Mouse (Mus musculus) left cerebral cortex, adult 8-10 months (tissue): ENCODE results near the gene Smad3. TPM values are rescaled to one million over a fixed set of nuclear protein-coding genes. Genes with fewer than 3 reads are reported as not detected.

Experiments used
- DNase-seq, 2 experiments: peaks; one replicate each; pipeline ENCODE4 v3.0.0; 2022; ENCODE audit warnings: low spot score in 2 of 2
- total RNA-seq, 4 experiments: library from RNA; stranded (reverse); gene quantifications; 2 replicates each; pipeline ENCODE4 v1.2.4; 2022

The Smad3 gene
- total RNA-seq, 4 experiments from 2014 or later = 52.3 to 57.3 (median 56.8) TPM

- no peak for DNase-seq
These were observed 91.0 kb downstream of the Smad3 start for GRCm38 (mm10) chr9:63666612-63667372.

GRCm38 (mm10) chr9:63664792-63665646 lies 92.8 kb downstream of the Smad3 start:
- DNase-seq = no peak

DNA sequence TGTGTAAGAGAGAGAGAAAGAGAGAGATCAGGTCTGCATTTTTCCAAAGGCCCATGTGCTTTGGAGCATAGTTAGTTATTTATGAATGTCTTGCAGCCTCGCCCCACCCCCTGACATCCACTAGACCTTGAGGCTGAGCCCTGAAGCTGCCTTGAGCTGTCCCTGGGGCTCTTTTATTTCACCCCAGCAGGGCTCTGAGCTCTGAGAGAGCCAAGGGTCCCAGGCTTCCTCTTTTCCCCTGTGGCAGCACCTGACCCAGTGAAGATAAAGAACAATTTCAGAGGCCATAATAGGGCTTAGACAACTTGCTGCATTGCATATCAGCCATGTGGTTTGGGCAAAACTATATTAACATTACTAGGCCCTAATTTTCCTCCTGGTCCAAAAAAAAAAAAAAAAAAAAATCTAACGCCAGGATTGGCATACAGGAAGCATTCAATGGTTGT lies 93.5 kb downstream of the Smad3 start:
- no peak for DNase-seq

- DNase-seq = no peak
These were observed 94.6 kb downstream of the Smad3 start for GRCm38 (mm10) chr9:63663222-63663621.

DNA sequence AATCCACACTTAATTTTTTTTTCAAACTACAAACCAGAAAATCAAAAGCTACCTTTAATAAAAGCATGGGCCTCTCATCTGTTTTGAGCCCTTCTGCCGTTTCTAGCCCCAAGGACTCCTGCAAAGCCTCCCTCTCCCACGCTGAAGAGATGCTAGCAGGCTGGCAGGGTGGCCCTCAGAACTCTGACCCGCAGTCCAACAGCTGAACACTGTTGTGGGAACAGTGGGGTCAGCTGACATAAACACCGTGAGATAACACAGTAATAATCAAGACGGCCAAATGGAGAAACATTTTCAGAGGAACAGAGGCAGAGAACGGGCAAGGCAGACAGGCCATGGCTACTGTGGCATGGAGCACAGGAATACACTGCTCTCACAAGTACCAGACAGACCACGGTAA lies 95.0 kb downstream of the Smad3 start:
- DNase-seq = no peak

DNA sequence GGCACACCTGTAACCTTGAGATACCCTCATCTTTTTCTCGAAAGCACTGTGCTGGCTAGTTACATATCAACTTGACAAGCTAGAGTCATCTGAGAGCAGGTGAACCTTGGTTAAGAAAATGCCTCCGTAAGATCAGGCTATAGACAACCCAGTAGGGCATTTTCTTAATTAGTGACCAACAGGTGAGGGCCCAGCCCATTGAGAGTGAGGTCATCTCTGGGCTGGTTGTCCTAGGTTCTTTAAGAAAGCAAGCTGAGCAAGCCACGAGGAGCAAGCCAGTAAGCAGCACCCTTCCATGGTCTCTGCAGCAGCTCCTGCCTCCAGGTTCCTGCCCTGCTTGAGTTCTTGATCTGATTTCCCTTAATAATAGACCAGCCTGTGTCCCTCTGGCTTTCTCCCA lies 97.1 kb downstream of the Smad3 start:
- DNase-seq = no peak

DNA sequence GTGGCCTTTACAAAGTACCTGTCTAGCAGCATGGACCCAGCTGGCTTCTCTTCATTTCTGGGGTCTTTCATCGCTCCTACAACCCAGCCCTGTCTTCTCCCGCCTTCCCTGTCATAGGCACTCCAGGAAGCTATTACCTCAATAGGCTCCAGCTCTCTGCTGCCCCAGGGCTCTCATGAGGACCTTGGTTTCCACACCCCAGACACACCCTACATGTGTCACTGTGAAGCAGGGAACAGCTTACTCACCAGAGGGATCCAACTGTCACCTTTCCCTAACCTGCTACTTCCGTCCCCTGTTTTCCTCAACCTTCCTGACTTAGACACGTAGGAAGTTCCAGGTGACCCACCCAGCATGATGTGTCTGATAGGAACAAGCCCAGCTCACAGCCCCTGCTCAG lies 97.7 kb downstream of the Smad3 start:
- no peak for DNase-seq

DNA sequence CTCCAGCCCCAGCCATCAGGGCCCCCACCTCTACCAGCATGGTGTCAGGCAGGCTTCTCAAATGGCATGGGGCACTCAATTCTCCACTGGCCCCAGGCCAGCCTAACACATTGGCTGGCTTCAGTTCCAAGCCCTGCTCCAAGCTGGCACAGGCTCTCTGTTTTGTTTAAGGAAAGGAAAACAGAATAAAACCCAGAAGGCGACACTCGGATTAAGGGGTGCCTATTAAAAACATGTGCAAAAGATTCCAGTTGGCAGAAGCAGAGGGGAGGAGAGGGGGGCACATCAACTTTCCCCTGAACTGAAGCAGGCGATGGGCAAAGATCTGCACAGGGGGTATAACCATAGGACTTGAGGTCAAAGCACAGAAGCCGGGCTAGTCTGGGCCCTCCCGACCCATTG lies 98.8 kb downstream of the Smad3 start:
- no peak for DNase-seq

DNA sequence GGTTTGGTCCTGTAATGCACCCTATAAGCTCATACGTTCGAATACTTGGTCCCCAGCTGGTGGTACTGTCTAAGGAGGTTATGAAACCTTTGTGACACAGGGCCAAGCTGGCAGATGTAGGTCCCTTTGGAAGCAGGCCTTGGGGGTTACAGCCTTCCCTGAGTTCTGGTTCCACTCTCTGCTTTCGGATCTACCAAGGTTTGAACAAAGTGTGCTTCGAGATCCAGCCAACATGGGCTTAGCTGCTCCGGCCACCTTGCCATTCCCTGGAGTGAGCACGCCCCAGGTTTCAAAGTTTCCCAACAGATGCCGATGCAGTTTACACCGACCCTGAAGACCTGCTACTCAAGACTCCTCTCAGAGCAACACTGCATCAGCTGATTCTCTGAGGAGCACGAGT lies 99.4 kb downstream of the Smad3 start:
- DNase-seq = no peak

DNA sequence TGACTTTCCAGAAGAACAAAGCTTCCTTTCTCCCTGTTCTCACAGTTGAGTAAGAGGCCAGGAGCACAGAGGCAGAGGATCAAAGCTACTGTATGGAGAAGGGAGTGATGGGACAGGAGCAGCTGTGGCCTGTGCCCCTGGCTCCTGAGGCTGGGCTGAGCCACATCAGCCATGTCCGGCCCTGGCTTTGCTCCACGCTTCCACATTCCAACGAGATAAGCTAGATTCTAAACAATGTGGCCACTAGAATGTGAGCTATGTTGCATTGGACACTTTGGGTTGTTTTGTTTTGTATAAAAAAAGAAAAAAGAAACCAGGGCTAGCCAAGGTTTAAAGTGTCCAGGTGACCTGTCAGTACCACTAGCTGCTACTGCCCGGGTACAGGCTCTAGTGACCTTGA lies 100.6 kb downstream of the Smad3 start:
- DNase-seq = no peak

GRCm38 (mm10) chr9:63655092-63655491 lies 102.7 kb downstream of the Smad3 start:
- DNase-seq = no peak

GRCm38 (mm10) chr9:63654575-63654974 lies 103.2 kb downstream of the Smad3 start:
- DNase-seq = no peak

GRCm38 (mm10) chr9:63653666-63654065 lies 104.1 kb downstream of the Smad3 start:
- DNase-seq = no peak

DNA sequence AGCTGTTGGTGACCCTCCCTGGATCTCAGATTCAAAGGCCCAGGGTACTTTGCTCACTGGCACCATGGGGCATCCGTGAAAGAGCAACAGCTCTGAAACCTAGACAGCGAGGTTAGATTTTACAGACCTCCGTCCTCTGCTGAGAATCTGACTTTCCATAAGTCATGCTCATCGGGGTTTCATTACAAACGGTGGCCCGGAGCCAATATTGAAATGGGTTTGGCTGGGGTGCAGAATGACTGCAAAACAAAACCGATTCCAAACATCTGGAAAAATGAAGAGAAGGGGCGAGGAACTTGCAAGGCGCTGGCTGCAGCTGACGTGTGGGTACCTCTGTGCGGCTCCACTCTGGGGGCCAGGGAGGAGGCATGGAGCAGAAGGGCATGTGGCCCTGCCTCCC lies 106.2 kb downstream of the Smad3 start:
- no peak for DNase-seq

DNA sequence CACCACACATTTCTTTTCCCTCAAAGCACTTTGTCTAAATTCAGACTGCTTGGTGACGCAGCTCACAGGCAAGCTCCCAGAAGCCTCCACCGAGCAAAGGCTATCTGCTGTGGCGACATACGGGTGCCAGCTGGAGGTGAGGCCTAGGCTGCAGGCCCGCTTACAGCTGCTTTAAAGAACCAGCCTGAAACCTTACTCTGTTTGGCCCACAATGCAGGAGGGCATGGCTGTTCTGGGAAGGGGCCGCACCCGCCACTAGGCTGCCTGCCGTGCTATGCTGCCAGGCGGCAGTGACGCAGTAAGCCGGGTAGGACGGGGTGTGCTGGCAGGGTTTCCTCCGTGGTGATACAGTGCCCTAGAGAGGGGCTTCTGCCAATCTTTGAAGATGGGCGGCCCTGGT lies 106.9 kb downstream of the Smad3 start:
- no peak for DNase-seq

DNA sequence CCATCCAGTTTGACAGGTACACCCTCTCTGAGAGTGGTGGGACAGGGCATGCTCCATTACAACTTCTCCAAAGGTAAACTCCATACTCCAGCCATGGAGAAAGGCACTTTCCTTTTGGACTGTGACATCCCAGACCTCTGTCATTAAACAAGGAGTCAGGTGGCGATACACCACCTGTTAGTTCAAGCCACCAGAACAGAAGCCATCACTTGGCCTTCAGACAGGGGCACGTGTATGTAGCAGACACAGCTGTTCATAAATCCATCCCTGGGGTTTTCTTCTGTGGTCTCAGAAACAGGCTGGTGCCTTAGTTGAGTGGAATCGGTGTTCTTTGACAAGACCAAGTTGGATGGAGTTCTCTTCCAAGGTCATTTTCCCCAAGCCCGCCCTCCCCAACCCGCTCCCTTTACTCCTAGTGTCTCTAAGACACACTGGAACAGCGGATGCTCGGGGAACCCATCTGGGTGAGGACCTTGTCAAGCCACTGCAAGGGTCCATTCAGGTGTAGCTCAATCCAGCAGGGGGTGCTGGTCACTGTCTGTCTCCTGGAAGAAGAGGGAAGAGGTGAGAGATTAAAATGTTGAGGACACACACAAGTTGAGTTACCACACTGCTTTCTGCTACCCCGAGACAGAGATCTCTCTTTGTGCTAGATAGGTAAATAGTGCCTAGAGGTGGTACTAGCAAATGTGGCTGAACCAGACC lies 107.8 kb downstream of the Smad3 start:
- DNase-seq = no peak

DNA sequence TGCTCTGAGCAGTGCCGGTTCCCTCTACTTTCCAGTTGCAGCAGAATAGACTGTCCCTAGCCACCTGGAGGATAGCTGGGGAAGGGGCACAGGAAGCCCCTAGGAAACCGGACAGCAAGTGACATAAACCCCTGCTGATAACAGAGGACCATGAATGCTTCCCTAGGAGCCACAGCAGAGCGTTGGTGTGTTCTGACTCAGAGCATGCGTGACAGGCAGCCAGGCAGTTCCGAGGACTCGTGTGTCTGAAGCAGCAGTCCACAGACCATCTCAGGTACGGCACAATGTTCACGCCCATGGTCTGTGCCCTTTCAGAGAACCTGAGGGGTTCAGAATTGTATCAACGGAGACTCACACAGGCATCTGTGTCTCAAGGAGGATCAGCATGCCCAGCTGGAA lies 109.3 kb downstream of the Smad3 start:
- no peak for DNase-seq

DNA sequence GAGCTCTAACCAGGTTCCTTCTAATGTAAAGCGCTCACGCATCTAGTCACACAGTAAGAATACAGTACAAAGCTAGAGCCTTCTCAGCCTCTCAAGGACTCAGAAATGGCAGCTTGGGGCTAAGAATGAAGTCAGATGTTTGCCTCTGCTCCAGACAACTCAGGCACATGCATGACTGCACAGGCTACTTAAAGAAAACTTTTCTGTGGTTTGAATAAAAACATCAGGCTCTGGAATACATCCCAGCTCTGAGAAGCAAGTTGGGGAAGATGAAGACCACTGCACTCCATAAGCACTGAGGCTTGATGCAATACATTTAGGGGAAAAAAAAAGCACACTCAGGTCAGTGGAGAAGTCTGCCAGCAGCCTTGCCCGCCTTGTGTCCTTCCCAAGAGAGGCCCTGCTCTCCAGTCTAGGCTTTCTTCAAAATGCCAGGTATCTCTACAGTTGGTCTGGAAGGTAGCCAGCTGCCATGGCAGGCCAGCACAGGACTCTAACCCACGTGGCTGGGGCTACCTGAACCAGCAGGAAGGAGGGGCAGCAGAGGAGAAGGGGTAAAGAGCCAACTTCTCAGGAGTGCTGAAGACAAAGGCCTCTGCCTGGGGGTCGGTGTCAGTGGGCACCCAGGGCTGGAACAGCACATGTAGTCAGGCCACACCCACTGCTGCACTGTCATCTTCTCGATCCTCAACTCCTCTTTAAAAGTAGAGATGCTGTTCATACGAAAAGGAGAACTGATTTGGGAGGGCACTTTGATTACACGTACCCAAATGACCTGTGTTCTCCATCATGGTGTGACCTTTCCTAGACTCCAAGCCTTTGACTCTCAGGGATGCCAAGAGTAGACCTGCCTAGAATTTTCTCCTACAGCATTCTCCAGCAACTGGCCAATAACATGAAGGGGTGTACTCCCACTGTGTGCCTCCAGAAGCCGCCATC lies 109.9 kb downstream of the Smad3 start:
- no peak for DNase-seq

DNA sequence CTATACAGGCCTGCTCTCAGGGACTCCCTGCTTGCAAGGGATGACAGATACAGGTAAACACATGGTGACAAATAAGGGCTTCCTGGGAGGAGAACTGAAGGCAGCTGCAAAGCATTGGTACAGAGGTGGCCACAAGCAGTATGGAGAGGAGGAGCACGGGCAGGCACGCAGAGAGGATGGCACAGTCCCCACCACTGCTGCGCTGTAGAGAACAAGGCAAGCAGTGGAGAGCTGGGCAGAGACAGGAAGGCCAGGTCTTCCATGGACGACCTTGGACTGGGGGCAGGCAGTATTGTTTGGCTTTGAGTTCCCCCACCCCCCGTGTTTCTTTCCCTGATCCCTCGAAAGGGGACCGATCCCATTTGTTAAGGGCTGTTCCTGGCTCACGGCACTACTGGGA lies 112.7 kb downstream of the Smad3 start:
- no peak for DNase-seq

DNA sequence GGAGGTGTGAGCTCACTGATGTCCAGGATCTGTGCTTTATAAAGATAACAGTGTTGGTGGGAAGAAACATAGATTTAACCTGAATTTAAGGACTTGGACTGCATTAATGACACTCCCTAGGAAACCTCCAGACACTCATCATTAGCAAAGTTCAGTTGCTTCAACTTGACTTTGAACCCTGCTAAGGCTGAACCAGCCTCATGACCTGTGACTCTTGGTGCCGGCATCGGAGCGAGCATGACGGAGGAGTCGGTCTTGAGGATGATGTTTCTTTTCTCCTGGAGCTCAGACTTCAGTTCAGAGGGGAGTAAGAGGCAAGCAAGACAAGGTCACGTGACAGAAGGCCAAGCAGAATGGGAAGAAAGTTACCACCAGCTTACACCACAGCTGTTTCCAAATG lies 113.8 kb downstream of the Smad3 start:
- no peak for DNase-seq
